Mouse (Mus musculus): ENCODE measurements around the gene Sorcs2. TPM values are rescaled to one million over a fixed set of nuclear protein-coding genes. Genes with fewer than 3 reads are reported as not detected.

The Sorcs2 gene
- total and polyA plus RNA-seq, 2 experiments, result 0.09 to 0.12 TPM

DNA sequence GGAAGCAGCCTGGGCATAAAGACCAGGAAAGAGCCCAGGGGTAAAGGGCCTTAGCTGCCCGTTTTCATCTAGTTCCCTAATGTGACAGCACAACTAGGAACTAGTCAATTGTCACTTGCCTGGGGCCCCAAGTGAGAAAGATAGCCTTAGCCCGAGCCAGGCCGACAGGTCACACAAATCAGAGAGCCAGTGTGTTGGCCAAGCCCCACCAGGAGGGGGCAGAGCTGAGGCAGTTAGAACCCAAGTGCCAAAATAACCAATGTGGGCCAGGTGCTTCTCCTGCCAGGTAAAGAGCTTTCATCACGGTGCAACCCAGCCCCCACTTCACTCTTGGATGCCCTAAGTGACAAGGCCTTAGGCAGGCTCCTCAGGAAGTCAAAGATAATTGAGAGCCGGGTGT lies 106.7 kb downstream of the Sorcs2 start:
- no peaks in the 10 kb centered on the region for H3K27me3 ChIP-seq (ENCODE audit: control insufficient read depth, insufficient read depth, low read length)
- DNase-seq (ENCODE audit: extremely low read depth, low read depth, low spot score), result no peak
- WGBS, result 48% methylated on average over 5 of the region's 5 CpGs
- no peaks in the 10 kb centered on the region for H3K79me2 ChIP-seq (ENCODE audit: control insufficient read depth, insufficient read depth, low read length)
- no peaks in the 10 kb centered on the region for H3K4me1 ChIP-seq (ENCODE audit: control insufficient read depth, insufficient read depth, low read length)
- no peak overlapping the region for H3K9ac ChIP-seq (ENCODE audit: low read depth, low read length)
- H3K4me3 ChIP-seq (ENCODE audit: insufficient read depth, low read depth, low read length), result no peak overlapping the region
- no peak for TF ChIP-seq POLR2A (IDR thresholded peaks at IDR 0.05; ENCODE audit: extremely low read depth, insufficient read depth, low read length)
- peak; percentile 79 for TF ChIP-seq CTCF (IDR thresholded peaks at IDR 0.05; ENCODE audit: low read depth, low read length)
- no peak overlapping the region for H3K27ac ChIP-seq (replicated peaks; ENCODE audit: insufficient read depth, low read depth, low read length)
- H3K36me3 ChIP-seq (ENCODE audit: control insufficient read depth, insufficient read depth, low read length), result no peaks in the 10 kb centered on the region

- no peak overlapping the region for H3K9ac ChIP-seq (ENCODE audit: low read depth, low read length)
- no peak for TF ChIP-seq CTCF (IDR thresholded peaks at IDR 0.05; ENCODE audit: low read depth, low read length)
- no peak for TF ChIP-seq POLR2A (IDR thresholded peaks at IDR 0.05; ENCODE audit: extremely low read depth, insufficient read depth, low read length)
- WGBS, result 84% methylated on average over 10 of the region's 10 CpGs
These were observed 112.5 kb downstream of the Sorcs2 start for GRCm38 (mm10) chr5:36285405-36285804.

DNA sequence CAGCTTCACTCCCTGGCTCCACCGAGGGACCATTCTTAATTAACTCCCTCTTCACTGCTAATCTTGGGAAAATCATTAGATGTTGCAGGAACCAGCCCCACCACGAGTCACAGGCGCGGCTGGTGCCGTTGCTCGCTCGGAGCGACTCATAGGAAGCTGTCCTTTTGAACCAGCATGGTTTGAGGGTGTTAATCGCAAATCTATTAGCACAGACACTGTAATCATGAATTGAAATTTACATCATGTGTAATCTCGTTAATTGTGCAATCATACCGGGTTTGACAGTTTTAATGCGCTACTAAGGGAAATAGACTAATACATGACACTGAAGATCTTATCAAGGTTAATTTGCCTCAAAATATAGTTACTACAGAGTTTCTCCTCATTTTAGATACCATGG lies 118.0 kb downstream of the Sorcs2 start:
- Histone ChIP-seq H3K36me3 (ENCODE audit: control insufficient read depth, insufficient read depth, low read length) (no peaks in the 10 kb centered on the region), H3K79me2 (ENCODE audit: control insufficient read depth, insufficient read depth, low read length) (no peaks in the 10 kb centered on the region)
- WGBS, result 85% methylated on average over 12 of the region's 12 CpGs

More at GRCm38 (mm10) chr5:36285405-36285804, 112.5 kb downstream of the Sorcs2 start:
- Histone ChIP-seq H3K27me3 (ENCODE audit: control insufficient read depth, insufficient read depth, low read length) (no peaks in the 10 kb centered on the region), H3K79me2 (ENCODE audit: control insufficient read depth, insufficient read depth, low read length) (no peaks in the 10 kb centered on the region), H3K4me1 (ENCODE audit: control insufficient read depth, insufficient read depth, low read length) (no peaks in the 10 kb centered on the region), H3K36me3 (ENCODE audit: control insufficient read depth, insufficient read depth, low read length) (no peaks in the 10 kb centered on the region), H3K4me3 (ENCODE audit: insufficient read depth, low read depth, low read length) (no peak overlapping the region), H3K27ac (replicated peaks; ENCODE audit: insufficient read depth, low read depth, low read length) (no peak overlapping the region)
- no peak for DNase-seq (ENCODE audit: extremely low read depth, low read depth, low spot score)

DNA sequence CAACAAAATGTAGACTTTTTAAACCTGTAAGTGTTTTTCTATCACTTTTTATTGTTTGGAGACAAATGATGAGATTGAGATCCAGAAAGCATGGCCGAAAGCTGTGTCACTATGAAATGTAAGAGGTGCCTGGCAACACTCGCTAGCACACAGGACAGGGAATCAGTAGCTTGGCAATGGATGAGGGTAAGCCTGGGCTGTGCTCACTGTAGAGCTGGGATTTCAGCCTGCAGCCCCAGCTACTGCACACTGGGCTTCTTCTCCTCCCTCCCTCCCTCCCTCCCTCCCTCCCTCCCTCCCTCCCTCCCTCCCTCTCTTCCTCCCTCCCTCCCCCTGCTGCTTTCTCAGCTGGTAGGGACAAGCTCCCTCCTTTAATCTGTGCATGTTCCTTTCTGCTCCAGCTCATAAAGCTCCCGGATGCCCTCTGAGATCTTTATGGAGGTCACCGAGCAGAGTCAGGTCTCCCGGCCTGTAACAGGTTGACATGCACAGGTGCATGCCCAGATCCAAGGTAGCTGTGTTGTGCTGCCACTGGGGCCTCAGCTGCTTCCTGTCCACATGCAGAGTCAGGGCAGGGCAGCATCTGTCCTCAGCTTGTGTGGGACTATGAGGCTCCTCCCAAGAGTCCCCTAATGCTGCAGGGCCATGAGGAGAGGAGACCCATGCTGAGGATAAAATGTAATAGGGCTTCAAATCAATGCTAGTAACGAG lies 123.1 kb downstream of the Sorcs2 start:
- no peaks in the 10 kb centered on the region for H3K36me3 ChIP-seq (ENCODE audit: control insufficient read depth, insufficient read depth, low read length)
- H3K27me3 ChIP-seq (ENCODE audit: control insufficient read depth, insufficient read depth, low read length), result no peaks in the 10 kb centered on the region; the same call in 1 of the 2 replicates
- no peaks in the 10 kb centered on the region for H3K79me2 ChIP-seq (ENCODE audit: control insufficient read depth, insufficient read depth, low read length)
- H3K4me1 ChIP-seq (ENCODE audit: control insufficient read depth, insufficient read depth, low read length), result no peaks in the 10 kb centered on the region
- 86% methylated on average over 6 of the region's 6 CpGs for WGBS
- H3K27ac ChIP-seq (replicated peaks; ENCODE audit: insufficient read depth, low read depth, low read length), result no peak overlapping the region
- DNase-seq (ENCODE audit: extremely low read depth, low read depth, low spot score), result no peak
- TF ChIP-seq POLR2A (IDR thresholded peaks at IDR 0.05; ENCODE audit: extremely low read depth, insufficient read depth, low read length) (no peak), CTCF (IDR thresholded peaks at IDR 0.05; ENCODE audit: low read depth, low read length) (no peak)
- no peak overlapping the region for H3K9ac ChIP-seq (ENCODE audit: low read depth, low read length)
- H3K4me3 ChIP-seq (ENCODE audit: insufficient read depth, low read depth, low read length), result no peak overlapping the region

More for the DNA sequence above, 118.0 kb downstream of the Sorcs2 start:
- no peak for DNase-seq (ENCODE audit: extremely low read depth, low read depth, low spot score)
- Histone ChIP-seq H3K27me3 (ENCODE audit: control insufficient read depth, insufficient read depth, low read length) (no peaks in the 10 kb centered on the region), H3K27ac (replicated peaks; ENCODE audit: insufficient read depth, low read depth, low read length) (no peak overlapping the region), H3K9ac (ENCODE audit: low read depth, low read length) (no peak overlapping the region), H3K4me3 (ENCODE audit: insufficient read depth, low read depth, low read length) (no peak overlapping the region), H3K4me1 (ENCODE audit: control insufficient read depth, insufficient read depth, low read length) (no peaks in the 10 kb centered on the region)
- no peak for TF ChIP-seq CTCF (IDR thresholded peaks at IDR 0.05; ENCODE audit: low read depth, low read length)
- TF ChIP-seq POLR2A (IDR thresholded peaks at IDR 0.05; ENCODE audit: extremely low read depth, insufficient read depth, low read length), result no peak

- TF ChIP-seq CTCF (IDR thresholded peaks at IDR 0.05; ENCODE audit: low read depth, low read length) (no peak), POLR2A (IDR thresholded peaks at IDR 0.05; ENCODE audit: extremely low read depth, insufficient read depth, low read length) (no peak)
- H3K79me2 ChIP-seq (ENCODE audit: control insufficient read depth, insufficient read depth, low read length), result no peaks in the 10 kb centered on the region
- H3K27me3 ChIP-seq (ENCODE audit: control insufficient read depth, insufficient read depth, low read length), result no peaks in the 10 kb centered on the region; the same call in 1 of the 2 replicates
- 96% methylated on average over 3 of the region's 3 CpGs for WGBS
- no peak overlapping the region for H3K4me3 ChIP-seq (ENCODE audit: insufficient read depth, low read depth, low read length)
- DNase-seq (ENCODE audit: extremely low read depth, low read depth, low spot score), result no peak
- H3K27ac ChIP-seq (replicated peaks; ENCODE audit: insufficient read depth, low read depth, low read length), result no peak overlapping the region
- H3K9ac ChIP-seq (ENCODE audit: low read depth, low read length), result no peak overlapping the region
- H3K36me3 ChIP-seq (ENCODE audit: control insufficient read depth, insufficient read depth, low read length), result no peaks in the 10 kb centered on the region
- no peaks in the 10 kb centered on the region for H3K4me1 ChIP-seq (ENCODE audit: control insufficient read depth, insufficient read depth, low read length)
These were observed 130.7 kb downstream of the Sorcs2 start for GRCm38 (mm10) chr5:36267194-36267769.

- WGBS, result 84% methylated on average over 12 of the region's 12 CpGs
- H3K4me1 ChIP-seq (ENCODE audit: control insufficient read depth, insufficient read depth, low read length), result no peaks in the 10 kb centered on the region
- no peak for DNase-seq (ENCODE audit: extremely low read depth, low read depth, low spot score)
- no peak overlapping the region for H3K9ac ChIP-seq (ENCODE audit: low read depth, low read length)
- no peak overlapping the region for H3K27ac ChIP-seq (replicated peaks; ENCODE audit: insufficient read depth, low read depth, low read length)
- H3K27me3 ChIP-seq (ENCODE audit: control insufficient read depth, insufficient read depth, low read length), result no peaks in the 10 kb centered on the region
- H3K36me3 ChIP-seq (ENCODE audit: control insufficient read depth, insufficient read depth, low read length), result no peaks in the 10 kb centered on the region
- TF ChIP-seq CTCF (IDR thresholded peaks at IDR 0.05; ENCODE audit: low read depth, low read length), result no peak
- no peak for TF ChIP-seq POLR2A (IDR thresholded peaks at IDR 0.05; ENCODE audit: extremely low read depth, insufficient read depth, low read length)
- H3K4me3 ChIP-seq (ENCODE audit: insufficient read depth, low read depth, low read length), result no peak overlapping the region
- H3K79me2 ChIP-seq (ENCODE audit: control insufficient read depth, insufficient read depth, low read length), result no peaks in the 10 kb centered on the region
These were observed 137.1 kb downstream of the Sorcs2 start for GRCm38 (mm10) chr5:36260862-36261261.

All from liver, adult 2 months (tissue).